Mouse (Mus musculus) ES-E14 (cell line): ENCODE results near the gene 5730522E02Rik. TPM values are rescaled to one million over a fixed set of nuclear protein-coding genes. Genes with fewer than 3 reads are reported as not detected.
A peak's percentile ranks its signal among the peaks of the same experiment; 100 is the strongest.

Source experiments
- DNase-seq: peaks from one replicate; pipeline ENCODE4 v3.0.0-alpha.2; 2013; ENCODE audit warnings: low read depth, low spot score
- H3K27ac ChIP-seq: 2 replicates; pipeline ENCODE4 v1.5.1; 2012; ENCODE audit warnings: low read depth, mild to moderate bottlenecking, low read length, moderate library complexity, mixed read lengths; ENCODE audit not compliant: poor library complexity, insufficient read depth, severe bottlenecking
- H3K36me3 ChIP-seq: 2 replicates; pipeline ENCODE4 v1.6.1; 2012; ENCODE audit warnings: mild to moderate bottlenecking, low read length, moderate library complexity, mixed read lengths; ENCODE audit not compliant: control insufficient read depth, poor library complexity, insufficient read depth, severe bottlenecking
- H3K4me1 ChIP-seq, 2 experiments: fragments of 150-350 bp in 1 of 2; sonication (generic) in 1 of 2; 2 replicates each; pipeline ENCODE4 v1.6.1; 2012; ENCODE audit warnings: low read length in 2 of 2, mild to moderate bottlenecking in 1 of 2, mixed read lengths in 1 of 2; ENCODE audit not compliant: control insufficient read depth in 2 of 2, insufficient read depth in 2 of 2, poor library complexity in 1 of 2
- H3K4me3 ChIP-seq, 2 experiments: fragments of 150-350 bp in 1 of 2; sonication (generic) in 1 of 2; 2 replicates each; pipeline ENCODE4 v1.5.1; 2012; ENCODE audit warnings: low read length in 2 of 2, low read depth in 1 of 2, mild to moderate bottlenecking in 1 of 2, mixed read lengths in 1 of 2; ENCODE audit not compliant: insufficient read depth in 1 of 2, poor library complexity in 1 of 2, severe bottlenecking in 1 of 2
- H3K9ac ChIP-seq: 2 replicates; pipeline ENCODE4 v1.6.1; 2012; ENCODE audit warnings: low read depth, mild to moderate bottlenecking, low read length, mixed read lengths; ENCODE audit not compliant: poor library complexity, insufficient read depth, severe bottlenecking
- H3K9me3 ChIP-seq: fragments of 150-350 bp; sonication (generic); 2 replicates; pipeline ENCODE4 v1.6.1; 2012; ENCODE audit warnings: low read depth, mild to moderate bottlenecking, low read length; ENCODE audit not compliant: control insufficient read depth, insufficient read depth
- CHD2 ChIP-seq: IDR thresholded peaks from 2 replicates; pipeline ENCODE4 v1.6.1; 2014; ENCODE audit warnings: mild to moderate bottlenecking, low read depth, low read length, inconsistent platforms
- HCFC1 ChIP-seq: IDR thresholded peaks from 2 replicates; pipeline ENCODE4 v1.6.1; 2012; ENCODE audit warnings: low read length, inconsistent platforms, borderline replicate concordance; ENCODE audit not compliant: insufficient read depth
- MAFK ChIP-seq: IDR thresholded peaks from 2 replicates; pipeline ENCODE4 v1.6.1; 2014; ENCODE audit warnings: mild to moderate bottlenecking, low read depth, low read length, inconsistent platforms; ENCODE audit not compliant: insufficient read depth
- ZC3H11A ChIP-seq: IDR thresholded peaks from 2 replicates; pipeline ENCODE4 v1.6.1; 2012; ENCODE audit warnings: low read depth, mild to moderate bottlenecking, inconsistent platforms, low read length, borderline replicate concordance
- ZNF384 ChIP-seq: IDR thresholded peaks from 2 replicates; pipeline ENCODE4 v1.6.1; 2012; ENCODE audit warnings: low read depth, low read length, inconsistent platforms
- in situ Hi-C, 2 experiments: fragments of 600-800 bp; cut with MboI; formaldehyde crosslinking; loops; one replicate each; pipeline ENCODE4 v1.15.1; 2025; ENCODE audit warnings: low sequenced_read_pairs in 2 of 2, inconsistent platforms in 1 of 2; ENCODE audit not compliant: unreplicated experiment in 2 of 2
- total RNA-seq: library from RNA; depleted of rRNA; stranded (reverse); fragments of 300-350 nt; gene quantifications from 2 replicates; pipeline ENCODE4 v1.2.3, GENCODE M21; 2012

The 5730522E02Rik gene
- total RNA-seq, 1 experiment = 0.62 TPM

DNA sequence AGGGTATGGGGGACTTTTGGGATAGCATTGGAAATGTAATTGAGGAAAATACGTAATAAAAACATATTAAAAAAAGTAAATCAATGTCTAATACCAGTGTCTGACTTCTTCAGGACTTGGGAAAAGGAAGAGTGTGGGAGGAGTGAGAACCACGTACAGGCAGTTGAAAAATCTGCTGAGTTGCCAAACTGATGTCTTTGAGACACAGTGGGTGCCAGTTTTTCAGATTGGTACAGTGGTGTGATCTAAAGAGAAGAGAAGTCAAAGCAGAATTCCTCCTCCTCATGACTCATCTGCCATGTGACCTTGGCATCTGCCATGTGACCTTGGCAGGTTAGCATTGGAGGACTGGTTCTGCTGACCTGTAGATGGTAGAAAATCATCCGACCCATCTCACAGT is 316.7 kb downstream of the 5730522E02Rik start:
- in situ Hi-C loops = no loop called here
- TF ChIP-seq MAFK (no peak), ZNF384 (no peak), ZC3H11A (no peak), HCFC1 (no peak), CHD2 (no peak)
- no peaks in the 10 kb centered on the region for H3K36me3 ChIP-seq
- no peak for DNase-seq
- H3K4me3 ChIP-seq = no peak overlapping the region
- no peak overlapping the region for H3K27ac ChIP-seq
- H3K4me1 ChIP-seq = no peaks in the 10 kb centered on the region
- no peaks in the 10 kb centered on the region for H3K9me3 ChIP-seq
- H3K9ac ChIP-seq = no peak overlapping the region

DNA sequence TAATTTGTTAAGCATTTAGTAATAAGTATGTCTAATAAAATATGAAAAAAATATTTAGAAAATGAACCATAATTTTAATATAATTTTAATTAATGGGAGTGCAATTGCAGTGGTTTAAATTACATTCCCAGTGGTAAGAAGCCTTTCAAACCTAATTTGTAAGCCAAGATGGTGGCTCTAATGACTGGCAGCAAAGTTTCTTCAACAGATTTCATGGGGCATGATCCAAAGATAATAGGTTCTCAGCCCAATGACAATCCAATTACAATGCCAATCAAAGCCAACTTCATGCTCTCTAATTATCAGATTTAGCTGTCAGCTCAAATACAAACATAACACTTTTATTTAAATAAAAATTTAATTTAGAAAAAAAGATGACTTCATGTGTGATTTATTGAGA is 337.6 kb downstream of the 5730522E02Rik start:
- TF ChIP-seq CHD2 (no peak), HCFC1 (no peak), MAFK (no peak), ZC3H11A (no peak)
- H3K27ac ChIP-seq = no peak overlapping the region
- DNase-seq = no peak
- in situ Hi-C loops = no loop called here
- H3K4me1 ChIP-seq = no peaks in the 10 kb centered on the region
- H3K4me3 ChIP-seq = no peak overlapping the region
- H3K9me3 ChIP-seq = no peaks in the 10 kb centered on the region
- H3K9ac ChIP-seq = no peak overlapping the region
- no peaks in the 10 kb centered on the region for H3K36me3 ChIP-seq

DNA sequence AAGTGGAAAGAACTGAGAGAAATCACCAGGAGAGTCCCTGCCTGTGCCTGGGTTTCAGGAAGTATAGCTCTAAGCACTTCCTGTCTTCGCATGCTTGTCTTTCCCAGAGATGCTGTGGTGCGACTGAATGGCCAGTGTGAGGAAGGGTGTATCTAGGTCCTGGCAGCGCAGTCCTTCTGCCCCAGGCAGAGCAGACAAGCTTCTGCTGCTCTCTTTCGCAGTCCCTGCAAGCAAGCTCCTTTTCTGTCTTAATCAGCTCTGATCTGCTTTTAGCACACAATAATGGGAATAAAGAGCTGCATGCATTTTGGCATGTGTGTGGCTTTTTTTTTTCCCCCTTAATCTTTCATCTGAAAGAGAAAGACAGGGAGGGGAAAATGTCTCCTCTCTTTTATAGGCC is 338.2 kb downstream of the 5730522E02Rik start:
- H3K9ac ChIP-seq = no peak overlapping the region
- H3K4me3 ChIP-seq = no peak overlapping the region
- no peaks in the 10 kb centered on the region for H3K36me3 ChIP-seq
- no peaks in the 10 kb centered on the region for H3K9me3 ChIP-seq
- no peak overlapping the region for H3K27ac ChIP-seq
- in situ Hi-C loops = no loop called here
- DNase-seq = no peak
- no peaks in the 10 kb centered on the region for H3K4me1 ChIP-seq
- no peak for TF ChIP-seq CHD2
- no peak for TF ChIP-seq ZNF384
- TF ChIP-seq HCFC1 = no peak
- no peak for TF ChIP-seq ZC3H11A
- TF ChIP-seq MAFK = no peak

DNA sequence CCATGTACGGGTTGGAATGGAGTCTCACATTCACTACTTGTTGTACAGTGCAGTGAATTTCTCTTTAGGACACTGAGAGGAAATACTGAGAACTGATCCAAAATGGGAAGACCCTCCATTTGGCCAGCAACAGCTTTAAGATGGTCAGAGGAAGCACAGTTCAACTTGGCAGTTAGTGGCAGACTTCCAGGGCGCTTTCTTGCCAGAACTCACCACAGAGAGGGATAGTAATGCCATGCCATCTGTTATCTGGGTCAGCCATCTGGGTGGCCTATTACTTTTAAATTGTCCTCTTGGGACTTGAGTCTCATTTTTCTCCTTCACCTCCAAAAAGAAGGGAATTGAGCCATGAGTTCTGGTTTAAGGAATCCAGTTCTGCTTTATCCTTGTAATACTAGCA is 344.3 kb downstream of the 5730522E02Rik start:
- no peaks in the 10 kb centered on the region for H3K36me3 ChIP-seq
- no peak overlapping the region for H3K4me3 ChIP-seq
- no peak overlapping the region for H3K9ac ChIP-seq
- TF ChIP-seq ZC3H11A = no peak
- TF ChIP-seq CHD2 = no peak
- TF ChIP-seq ZNF384 = no peak
- no peak for TF ChIP-seq HCFC1
- TF ChIP-seq MAFK = no peak
- in situ Hi-C loops = no loop called here
- H3K4me1 ChIP-seq = no peaks in the 10 kb centered on the region
- H3K9me3 ChIP-seq = no peaks in the 10 kb centered on the region
- no peak overlapping the region for H3K27ac ChIP-seq
- DNase-seq = no peak

DNA sequence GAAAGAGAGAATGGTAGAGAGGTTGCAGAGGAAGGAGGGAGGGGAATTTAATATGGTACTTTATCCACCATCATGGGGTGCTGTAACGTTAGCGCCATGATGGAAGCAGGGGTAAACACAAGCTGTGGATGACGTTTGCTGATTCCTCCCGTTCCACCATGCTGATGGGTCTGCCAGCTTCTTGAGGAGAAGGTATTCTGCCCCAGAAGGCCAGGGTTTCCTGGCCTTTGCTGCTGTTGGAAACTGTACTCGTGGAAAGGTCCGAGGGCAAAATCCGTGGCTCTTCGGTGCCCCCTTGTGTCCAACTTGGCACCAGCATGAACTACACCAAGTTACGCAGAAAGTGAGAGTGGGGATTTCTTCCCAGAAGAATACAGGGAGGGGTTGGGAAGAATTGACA is 347.9 kb downstream of the 5730522E02Rik start:
- in situ Hi-C loops = no loop called here
- H3K9ac ChIP-seq = no peak overlapping the region
- H3K27ac ChIP-seq = no peak overlapping the region
- peak; percentile 57 for DNase-seq
- H3K4me1 ChIP-seq = no peaks in the 10 kb centered on the region
- TF ChIP-seq ZNF384 (no peak), ZC3H11A (peak; percentile 95)
- H3K9me3 ChIP-seq = no peaks in the 10 kb centered on the region
- H3K4me3 ChIP-seq = no peak overlapping the region
- no peaks in the 10 kb centered on the region for H3K36me3 ChIP-seq
